Mouse (Mus musculus): ENCODE measurements around the gene Klf12. TPM values are rescaled to one million over a fixed set of nuclear protein-coding genes. Genes with fewer than 3 reads are reported as not detected.

The Klf12 gene
- total RNA-seq (2022): 10 to 100 TPM; 38.9 to 52.1 (median 45.3) TPM

DNA sequence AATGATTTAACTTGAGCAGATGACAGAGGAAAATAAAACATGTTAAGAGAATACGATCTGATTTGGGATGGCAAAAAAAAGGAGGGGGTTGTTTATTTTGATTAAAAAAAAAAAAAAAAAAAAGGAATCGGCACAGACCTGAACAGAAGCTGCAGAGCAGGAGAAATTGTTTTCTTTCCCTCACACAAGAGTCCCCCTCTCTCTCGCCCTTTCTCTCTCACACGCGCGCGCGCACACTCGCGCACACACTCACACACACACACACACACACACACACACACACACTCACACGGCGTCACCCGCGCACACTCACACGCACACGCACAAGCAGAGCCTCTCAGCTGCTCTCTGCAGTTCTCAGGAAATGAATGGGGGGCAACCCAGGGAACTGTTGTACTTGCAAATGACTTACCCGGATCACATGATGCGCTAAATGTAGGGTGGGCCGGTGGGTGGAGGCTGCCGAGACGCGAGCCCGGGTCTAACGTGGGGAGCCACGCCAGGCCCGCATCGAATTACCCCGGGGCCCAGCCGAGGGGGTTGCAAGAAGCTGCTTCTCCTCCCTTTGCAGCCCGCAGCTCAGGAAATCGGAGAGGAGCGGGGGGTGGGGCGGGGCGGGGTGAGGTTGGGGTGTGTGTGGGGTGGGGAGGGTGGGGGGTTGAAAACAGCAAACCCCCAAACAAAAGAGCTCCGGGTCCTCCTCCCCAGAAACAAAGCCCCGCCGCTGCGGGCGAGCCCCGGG lies at the start of gene Klf12:
Gene Klf12 (minus strand): TSS at position 561 of the 742 bp plus-strand sequence.
- DNase-seq (ENCODE audit: low spot score in 2 of 2): peak; percentile 80 to 85

DNA sequence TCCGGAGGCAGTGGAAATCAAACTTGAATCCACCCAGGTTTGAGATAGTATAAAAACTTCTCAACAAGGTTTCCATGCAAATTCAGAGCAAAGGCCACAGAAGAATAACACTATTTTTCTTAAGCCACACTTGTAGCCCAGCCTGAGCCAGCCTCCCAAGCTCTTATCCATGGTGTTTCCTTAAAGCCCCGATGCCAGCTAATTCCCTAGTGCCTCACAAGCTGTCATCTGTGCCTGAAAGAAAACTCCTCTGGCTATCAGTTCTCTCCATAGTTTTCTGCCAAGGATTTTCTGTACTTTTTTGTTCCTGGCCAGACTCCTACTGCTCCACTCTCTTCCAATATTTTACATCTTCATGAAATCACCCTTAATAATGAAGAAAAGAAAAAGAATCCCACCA lies 48.9 kb upstream of the Klf12 start:
- DNase-seq (ENCODE audit: low spot score in 2 of 2): no peak

DNA sequence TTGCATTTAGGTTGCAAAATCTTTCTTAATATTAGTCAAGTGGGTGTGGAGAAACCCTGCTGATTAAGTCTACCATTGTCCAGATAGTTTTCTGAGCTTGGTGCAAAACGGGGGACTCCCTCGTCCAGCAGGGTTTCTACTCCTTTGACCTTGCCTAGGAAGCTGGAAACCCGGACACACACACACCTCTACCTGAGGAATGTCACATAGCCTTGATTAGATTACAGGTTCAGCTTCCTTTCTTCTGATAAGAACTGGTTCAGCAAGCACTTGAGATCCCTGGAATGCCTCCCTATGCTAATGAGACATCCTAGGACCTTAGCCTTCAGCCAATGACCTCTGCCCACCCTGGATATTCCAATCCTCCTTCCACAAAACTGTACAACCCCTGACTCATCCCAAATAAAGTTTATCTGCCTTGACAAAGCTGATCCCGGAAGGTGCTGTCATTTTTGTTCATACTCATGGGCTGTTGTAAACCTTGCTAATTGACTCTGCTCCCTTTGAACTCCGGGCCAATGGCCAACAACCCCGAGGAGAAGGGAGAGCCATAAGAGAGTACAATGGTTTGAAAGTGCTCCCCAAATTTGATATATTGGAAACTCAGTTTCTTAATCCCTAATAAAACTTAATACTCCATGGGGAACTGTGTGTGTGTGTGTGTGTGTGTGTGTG lies 44.3 kb upstream of the Klf12 start:
- DNase-seq (ENCODE audit: low spot score in 2 of 2): no peak

DNA sequence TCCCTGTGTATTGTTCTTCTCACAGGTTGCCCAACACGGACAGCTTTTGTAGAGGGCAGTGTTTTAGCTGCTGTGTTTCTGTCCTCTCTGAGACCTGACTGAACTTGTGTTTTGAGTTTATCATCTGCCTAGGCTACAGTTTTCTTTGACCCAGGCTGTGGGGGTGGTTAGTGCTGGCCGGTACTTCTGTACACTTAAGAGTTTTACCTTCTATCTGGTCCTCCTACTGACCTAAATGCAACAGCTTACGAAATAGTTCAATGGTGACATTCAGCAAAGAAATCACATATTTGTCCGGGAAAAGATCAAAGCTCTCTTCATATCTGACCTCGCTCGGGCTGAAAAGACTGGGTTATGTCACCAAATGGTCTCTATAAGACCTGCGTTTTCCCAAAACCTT lies 39.8 kb upstream of the Klf12 start:
- no peak for DNase-seq (ENCODE audit: low spot score in 2 of 2)

DNA sequence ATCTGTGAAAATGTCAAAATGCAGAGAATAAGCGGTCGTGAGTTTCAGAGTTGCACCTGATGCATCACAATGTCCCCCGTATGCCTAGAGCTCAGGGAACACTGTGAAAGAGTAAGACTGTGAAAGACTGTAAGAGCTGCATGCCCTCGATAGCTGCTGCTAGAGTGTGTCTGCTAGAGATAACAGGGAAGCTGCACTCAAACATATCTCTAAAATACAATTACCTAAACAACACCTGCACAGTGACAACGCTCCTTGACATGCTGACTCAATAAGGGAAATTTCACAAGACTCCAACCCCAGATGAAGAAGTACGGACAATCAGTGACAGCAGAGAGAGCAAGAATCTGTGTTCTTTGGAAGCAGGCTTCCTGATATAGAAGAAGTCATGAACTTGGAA lies 37.5 kb upstream of the Klf12 start:
- DNase-seq (ENCODE audit: low spot score in 2 of 2): no peak

DNA sequence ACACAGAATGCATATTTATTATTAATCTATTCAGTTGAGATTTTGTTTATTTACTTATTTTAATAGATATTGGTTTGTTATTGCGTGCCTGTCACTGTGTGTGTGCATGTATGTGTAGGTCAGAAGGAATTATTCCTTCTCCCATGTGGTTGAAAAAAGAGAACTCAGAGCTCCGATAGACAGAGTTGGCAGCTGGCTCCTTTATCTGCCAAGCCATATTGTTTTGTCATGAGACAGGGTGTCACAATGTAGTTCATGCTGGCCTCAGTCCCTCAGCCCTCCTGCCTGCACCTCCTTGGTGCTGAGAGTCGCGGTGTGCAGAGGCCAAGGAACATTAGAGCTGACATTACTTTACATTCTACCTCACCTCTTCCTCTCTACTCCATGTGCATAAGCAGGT lies 32.3 kb upstream of the Klf12 start:
- no peak for DNase-seq (ENCODE audit: low spot score in 2 of 2)

DNA sequence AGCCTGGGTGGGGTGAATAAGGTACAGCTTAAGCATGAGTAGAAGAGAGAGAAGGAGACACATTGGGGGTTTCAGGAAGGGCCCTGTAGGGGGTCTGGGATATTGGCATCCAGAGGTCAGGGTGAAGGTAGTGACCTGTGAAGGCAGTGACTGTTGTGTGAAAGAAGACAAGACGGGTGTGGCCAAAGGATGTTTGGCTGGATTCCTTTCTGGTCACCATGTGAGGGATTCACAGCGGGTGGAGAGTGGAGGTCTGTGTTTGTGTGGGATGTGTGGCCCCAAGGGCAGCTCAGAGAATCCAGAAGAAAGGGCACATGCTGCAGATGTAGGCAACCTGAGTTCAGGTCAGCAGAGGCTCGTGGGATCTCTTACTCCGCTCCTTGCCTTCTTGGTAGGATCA lies 29.6 kb upstream of the Klf12 start:
- no peak for DNase-seq (ENCODE audit: low spot score in 2 of 2)

DNA sequence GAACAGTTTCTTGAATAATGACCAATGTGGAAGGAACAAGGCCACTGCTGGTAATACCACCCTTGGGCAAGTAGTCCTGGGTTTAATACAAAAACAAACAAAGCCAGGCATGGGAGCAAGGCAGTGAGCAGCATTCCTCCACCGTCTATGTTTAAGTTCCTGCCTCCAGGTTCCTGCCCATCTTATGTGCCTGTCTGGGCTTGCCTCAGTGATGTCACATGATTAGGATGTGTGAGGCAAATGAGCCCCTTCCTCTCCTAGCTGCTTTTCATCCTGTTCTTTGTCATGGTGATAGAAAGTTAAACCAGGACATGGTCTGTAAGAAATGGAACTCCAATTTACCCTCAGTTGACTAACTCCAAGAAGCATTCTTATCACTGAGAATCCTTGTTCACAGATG lies 16.4 kb upstream of the Klf12 start:
- no peak for DNase-seq (ENCODE audit: low spot score in 2 of 2)

DNA sequence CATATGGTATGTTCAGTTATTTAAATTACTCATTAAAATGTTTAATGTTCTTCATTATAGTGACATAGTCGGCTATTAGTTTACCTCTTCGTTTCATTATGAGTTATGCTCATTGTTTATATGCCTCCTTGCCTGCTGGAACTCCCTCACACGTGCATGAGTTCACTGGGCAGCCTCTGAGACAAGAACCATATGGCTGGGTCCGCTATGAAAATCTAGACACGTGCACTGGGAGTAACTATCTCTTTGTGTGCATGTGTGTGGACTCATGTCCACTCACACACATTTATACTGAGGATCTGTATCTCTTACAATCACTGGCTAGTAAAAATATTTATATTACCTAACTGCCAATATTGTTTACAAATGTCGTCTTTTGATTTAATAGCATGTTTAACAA lies 14.4 kb upstream of the Klf12 start:
- no peak for DNase-seq (ENCODE audit: low spot score in 2 of 2)

DNA sequence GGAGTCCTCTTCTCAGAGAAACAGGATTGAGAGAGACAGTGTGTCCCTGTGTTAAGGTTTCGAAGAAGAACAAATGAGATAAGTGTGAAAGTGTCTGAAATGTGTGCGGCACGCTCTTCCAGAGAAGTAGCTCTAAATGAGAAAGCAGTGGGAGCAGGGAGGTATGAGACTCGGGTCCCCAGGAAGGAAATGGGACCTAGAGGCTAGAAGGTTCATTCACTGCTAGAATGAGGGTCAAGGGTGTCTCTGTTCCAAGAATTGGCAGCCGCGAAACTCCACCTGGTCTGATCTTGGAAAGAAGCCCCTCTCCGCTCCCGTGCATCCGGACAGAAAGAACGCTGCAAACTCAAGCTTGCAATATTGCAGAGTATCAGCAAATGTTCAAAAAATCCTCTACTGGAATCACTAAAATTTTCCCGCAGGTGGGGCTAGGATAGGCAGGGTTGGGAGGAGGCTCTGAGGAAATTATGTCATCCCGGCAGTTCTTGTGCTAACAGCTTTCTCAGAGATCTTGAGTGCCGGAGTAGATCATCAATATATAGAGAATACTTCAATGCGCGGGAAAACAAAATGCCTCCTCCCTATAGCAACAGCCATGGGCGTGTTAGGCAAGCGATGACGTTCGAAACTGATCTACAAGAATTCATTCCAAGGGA lies 2.2 kb upstream of the Klf12 start:
- peak in 1 of 2 experiments; percentile 15 for DNase-seq (ENCODE audit: low spot score in 2 of 2)

DNA sequence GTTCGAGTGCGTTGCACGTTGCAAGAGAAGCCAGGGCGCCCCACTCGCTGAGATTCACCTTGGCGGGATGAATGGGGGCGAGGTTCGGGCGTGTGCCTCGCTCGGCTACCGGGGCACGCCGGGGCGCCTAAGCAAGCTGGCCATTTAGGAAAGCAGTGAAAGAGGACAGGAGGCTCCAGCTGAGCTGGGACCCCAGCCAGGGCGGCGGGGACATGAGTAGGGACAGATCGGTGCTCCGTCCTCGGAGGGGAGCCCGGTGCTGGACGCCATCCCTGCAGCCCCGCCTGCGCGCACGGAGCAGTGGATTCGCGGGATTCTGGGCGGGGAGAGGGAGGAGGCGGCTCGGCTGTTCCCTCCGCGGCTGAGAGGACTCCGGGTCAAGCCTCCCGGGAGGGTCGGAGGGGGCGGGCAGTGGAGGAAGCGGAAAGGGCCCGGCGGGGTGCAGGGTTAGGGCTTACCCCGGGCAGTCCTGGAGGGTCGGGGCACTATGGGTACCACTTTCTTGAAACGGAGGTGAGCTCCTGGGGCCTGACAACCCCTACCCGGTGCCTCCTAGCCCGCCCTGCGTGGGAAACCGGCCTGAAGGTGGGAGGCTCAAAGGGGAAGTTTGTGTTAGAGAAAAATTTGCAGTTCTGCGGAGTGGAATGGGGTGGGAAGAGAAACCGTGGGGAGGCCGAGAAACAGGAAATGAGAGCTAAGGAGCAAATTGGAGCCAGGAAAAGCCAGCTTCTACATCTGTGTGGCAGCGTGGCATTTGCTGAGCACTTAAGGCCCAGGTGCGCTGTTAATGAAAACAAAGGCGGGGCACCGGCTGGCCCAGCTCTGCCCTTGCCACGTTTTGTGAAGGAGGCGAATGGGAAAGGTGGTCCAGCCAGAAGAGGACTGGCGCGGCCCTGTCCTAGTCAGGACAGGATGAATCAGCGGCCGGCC lies 1.4 kb upstream of the Klf12 start:
- DNase-seq (ENCODE audit: low spot score in 2 of 2): peak; percentile 40 to 54

DNA sequence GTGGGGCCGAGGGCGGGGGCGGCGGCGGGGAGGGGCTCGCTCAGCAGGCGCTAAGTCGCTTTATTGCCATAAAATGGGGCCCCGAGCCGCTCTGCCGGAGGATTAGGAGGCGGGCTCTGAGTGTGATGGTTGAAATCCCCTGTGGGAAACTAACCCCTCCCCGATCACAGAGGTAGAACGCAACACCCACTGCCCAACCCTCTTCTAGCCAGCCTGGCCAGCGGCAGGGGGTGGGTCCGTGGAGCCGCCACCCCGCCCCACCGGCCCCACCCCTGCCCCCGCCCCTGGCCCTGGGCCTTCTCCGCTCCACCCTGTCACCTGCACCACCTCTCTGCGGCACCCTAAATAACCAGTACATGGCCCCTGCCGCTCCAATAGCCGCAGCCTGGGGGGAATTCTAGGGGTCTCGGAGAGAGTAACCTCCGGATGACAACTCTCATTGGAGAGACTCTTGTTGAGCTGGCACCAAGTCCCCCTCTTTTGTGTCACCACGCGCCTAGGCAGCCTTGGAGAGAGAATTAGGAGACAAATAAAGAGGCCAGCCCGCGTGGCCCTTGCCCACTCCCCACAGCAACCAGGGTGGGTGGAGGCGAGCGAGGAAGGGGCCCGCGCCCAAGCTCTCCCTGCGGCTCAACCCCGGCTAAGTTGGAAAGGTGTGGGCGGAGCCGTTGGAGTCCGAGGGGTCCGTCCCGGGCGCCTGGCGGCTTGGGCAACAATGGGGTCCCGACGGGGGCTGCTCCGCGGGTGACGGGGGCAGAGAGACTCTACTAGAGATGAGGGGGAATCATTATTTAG lies 579 bp upstream of the Klf12 start:
- DNase-seq (ENCODE audit: low spot score in 2 of 2): peak; percentile 42 to 64

DNA sequence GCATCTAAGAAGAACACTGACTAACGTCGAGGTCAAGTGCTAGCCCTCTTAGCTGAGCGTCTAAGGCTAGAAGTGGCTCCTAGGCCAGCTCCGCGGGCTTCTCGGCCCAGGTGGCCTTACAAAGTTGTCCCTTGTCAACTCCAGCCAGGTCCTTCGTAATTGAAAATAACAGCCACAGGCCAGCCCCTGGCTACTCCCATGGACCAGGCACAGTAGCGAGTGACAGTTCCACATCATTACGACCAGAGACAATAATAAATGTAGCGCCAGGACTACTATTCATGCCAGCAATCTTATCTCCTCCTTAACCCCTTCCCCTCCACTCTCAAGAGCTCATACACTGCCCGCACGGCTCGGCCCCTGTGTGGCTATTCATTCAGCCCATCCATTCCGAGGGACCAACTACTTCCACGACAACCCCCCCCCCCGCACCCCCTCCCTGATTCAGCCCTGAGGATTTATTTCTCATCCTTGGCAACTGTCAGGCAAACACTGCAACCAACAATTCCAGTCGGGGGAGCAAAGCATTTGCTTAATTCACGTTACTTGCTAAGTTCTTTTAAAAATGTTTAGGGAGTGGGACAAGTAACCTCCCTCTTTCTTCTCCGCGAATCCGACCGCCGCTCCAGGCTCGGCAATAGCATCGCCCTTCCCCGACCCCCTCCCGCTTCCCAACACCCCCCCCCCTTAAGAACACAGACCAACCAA lies 914 bp downstream of the Klf12 start:
- no peak for DNase-seq (ENCODE audit: low spot score in 2 of 2)

DNA sequence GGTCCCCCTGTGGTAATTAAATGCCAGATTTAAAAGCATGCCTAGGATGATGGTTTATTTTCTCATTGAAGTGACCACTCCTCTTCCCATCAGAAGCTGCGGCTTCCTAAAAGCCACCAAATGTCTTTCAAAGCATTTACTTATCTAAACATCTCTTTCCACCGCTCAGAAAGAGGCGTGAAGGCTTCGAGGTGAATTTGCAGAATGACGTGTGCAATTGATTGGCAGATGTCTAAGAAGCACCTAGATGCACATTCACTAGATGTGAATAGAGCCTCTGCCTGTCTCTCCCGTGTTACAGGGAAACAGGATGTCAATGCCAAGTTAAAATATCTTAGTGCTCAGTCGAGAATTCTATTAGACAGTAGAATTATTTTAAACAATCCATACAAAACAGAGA lies 1.8 kb downstream of the Klf12 start:
- no peak for DNase-seq (ENCODE audit: low spot score in 2 of 2)

DNA sequence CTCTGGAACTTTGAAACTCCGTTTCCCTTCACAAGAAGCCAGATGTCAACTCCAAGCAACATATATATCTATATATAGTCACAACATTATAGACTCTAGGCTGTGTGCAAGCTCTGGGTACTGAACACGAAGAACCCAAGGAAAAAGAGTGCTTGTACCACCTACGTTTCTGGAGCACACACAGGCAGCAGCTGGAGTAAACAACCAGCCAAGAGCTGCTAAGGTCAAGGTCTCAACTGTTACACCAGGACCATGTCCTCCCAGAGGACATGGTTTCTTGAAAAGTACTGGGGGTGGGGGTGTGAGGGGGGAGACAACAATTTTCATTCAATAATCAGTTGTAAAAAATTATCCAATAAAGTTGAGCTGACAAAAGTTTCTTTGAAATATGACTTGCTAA lies 2.7 kb downstream of the Klf12 start:
- no peak for DNase-seq (ENCODE audit: low spot score in 2 of 2)

DNA sequence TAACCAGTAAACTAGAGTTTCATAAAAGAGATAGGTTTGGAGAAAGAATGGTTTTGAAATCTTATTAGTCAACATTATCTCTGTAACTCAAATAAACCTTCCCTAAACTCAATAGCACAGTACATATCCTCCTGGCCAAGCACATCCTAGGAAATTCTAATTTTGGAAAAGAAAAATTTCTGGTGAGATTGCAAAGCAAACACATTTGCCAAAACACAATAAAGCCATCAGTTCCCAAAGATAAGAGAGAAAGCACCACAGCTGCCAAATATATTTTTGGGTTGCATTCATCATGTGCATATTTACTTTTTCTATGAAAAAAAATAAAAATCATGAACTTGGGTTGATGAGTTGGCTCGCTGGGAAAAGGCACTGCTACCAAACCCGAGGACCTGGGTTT lies 10.3 kb downstream of the Klf12 start:
- DNase-seq (ENCODE audit: low spot score in 2 of 2): no peak

DNA sequence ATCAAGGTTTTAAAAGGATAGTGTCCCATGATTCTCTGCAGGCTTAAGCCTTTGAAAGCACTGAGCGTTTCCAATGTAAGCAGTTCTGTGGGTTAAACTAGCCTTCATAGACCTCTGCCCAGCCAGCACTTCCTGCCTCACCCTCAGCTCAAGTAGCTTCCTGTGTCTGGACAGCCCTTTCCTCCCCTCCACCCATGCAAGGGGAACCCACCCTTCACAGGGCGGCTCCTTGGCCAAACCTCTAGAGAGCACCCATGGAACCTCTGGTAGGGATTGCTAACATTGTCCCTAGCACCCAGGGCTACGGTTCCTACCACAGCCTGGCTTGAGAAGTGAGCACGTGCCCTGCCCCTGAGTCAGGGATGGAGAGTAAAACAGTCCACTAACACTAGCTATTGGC lies 23.9 kb downstream of the Klf12 start:
- DNase-seq (ENCODE audit: low spot score in 2 of 2): no peak

DNA sequence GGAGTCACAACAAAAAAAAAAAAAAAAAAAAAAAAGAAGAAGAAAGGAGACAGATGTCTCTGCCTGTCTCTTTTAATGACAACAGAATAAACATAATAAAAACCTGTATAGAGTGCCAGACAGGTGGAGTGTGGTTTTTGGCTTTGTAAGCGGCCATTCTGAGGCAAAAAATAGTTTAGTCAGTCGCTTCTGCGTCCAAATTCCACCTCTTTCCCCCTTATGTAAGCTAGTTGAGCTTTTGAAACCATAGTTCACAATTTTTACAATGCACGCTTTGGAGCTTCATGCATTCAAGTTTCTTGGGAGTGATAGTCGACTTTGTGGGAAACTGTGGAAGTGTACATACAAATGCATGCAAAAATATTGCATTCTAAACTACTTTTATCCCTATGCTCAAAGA lies 41.4 kb downstream of the Klf12 start:
- no peak for DNase-seq (ENCODE audit: low spot score in 2 of 2)

DNA sequence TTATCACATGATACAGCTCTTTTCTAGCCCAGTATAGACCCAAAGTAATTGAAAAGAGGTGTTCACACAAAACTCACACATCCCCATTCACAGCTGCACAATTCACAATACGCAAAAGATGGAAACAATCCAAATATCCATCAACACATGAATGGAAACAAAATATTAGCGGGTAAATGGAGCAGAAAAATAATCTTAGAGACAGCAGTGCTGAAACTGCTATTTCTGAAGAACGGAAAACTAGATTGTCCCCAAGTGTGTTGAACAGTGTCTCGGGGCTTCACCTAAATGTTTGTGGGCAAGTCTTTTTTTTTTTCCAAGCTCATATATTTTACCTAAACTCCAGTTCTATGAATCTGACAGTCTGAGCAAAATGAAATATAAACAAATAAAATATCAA lies 44.6 kb downstream of the Klf12 start:
- DNase-seq (ENCODE audit: low spot score in 2 of 2): no peak

DNA sequence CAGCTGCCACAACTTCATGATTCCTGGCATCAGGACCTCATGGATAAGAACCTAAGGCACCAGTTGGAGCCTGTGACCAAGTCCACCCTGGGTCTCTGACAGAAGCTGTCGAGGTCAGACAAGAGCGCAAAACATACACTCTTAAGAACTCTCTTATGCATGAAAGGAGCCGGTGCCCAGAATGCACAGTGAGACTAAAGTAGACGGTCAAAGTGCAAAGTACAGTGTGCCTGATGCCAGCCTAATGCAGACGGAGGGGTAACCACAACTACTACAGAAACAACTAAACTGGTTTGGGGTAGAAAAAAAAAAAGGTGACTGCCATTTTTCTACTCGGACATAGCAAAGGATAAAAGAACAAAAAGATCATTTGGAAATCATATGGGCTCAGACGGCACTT lies 47.7 kb downstream of the Klf12 start:
- DNase-seq (ENCODE audit: low spot score in 2 of 2): no peak
